Mouse (Mus musculus) intestine, postnatal 0 days (tissue): ENCODE results near the gene Olfr288. TPM values are rescaled to one million over a fixed set of nuclear protein-coding genes. Genes with fewer than 3 reads are reported as not detected.

ENCODE experiments used
- ATAC-seq: fragments of 200-750 bp; cut with Nextera tagmentation; 2 replicates; pipeline ENCODE4 v1.8.0; 2017; ENCODE audit warnings: mild to moderate bottlenecking, moderate TSS enrichment, moderate library complexity
- H3K27ac ChIP-seq: fragments of 300-500 bp; sonication (generic); 2 replicates; pipeline ENCODE4 v1.5.1; 2014; ENCODE audit warnings: mild to moderate bottlenecking, low read depth, low read length, moderate library complexity
- H3K27me3 ChIP-seq: fragments of 300-500 bp; sonication (generic); replicated peaks from 2 replicates; pipeline ENCODE4 v1.6.1; 2014; ENCODE audit warnings: low read length, mixed read lengths; ENCODE audit not compliant: control insufficient read depth, insufficient read depth
- H3K36me3 ChIP-seq: fragments of 300-500 bp; sonication (generic); 2 replicates; pipeline ENCODE4 v1.6.1; 2014; ENCODE audit warnings: mild to moderate bottlenecking, moderate library complexity; ENCODE audit not compliant: control insufficient read depth, insufficient read depth
- H3K4me1 ChIP-seq: fragments of 300-500 bp; sonication (generic); replicated peaks from 2 replicates; pipeline ENCODE4 v1.6.1; 2014; ENCODE audit warnings: antibody characterized with exemption, low read length, mixed read lengths; ENCODE audit not compliant: control insufficient read depth, insufficient read depth
- H3K4me2 ChIP-seq: fragments of 300-500 bp; sonication (generic); replicated peaks from 2 replicates; pipeline ENCODE4 v1.6.1; 2014; ENCODE audit warnings: low read depth, mild to moderate bottlenecking, moderate library complexity
- H3K4me3 ChIP-seq: fragments of 300-500 bp; sonication (generic); 2 replicates; pipeline ENCODE4 v1.5.1; 2014; ENCODE audit warnings: low read depth, low read length
- H3K9ac ChIP-seq: fragments of 300-500 bp; sonication (generic); 2 replicates; pipeline ENCODE4 v1.6.1; 2014; ENCODE audit warnings: mild to moderate bottlenecking, low read depth, low read length
- H3K9me3 ChIP-seq: fragments of 300-500 bp; sonication (generic); 2 replicates; pipeline ENCODE4 v1.6.1; 2016; ENCODE audit warnings: mixed run types; ENCODE audit not compliant: control insufficient read depth
- CTCF ChIP-seq: sonication (generic); IDR thresholded peaks from 2 replicates; pipeline ENCODE4 v1.5.1; 2016; ENCODE audit warnings: low read depth, mild to moderate bottlenecking, control low read depth, antibody characterized with exemption, moderate library complexity
- WGBS: fragments of 180-500 bp; shearing (Covaris S2); extraction: QIAGEN DNeasy Blood & Tissue Kit; methylation state at CpG from one replicate; pipeline ENCODE4 v1.1.7; 2014; 5-methylcytosine and 5-hydroxymethylcytosine counted together
- polyA plus RNA-seq: library from polyadenylated mRNA; unstranded; fragments of >200 nt; fragmentation: Nextera tagmentation; extraction: Ambion mirVana; gene quantifications from 2 replicates; pipeline ENCODE4 v1.2.1, GENCODE M21; 2015

Gene Olfr288
- polyA plus RNA-seq: not detected in 2 replicates

DNA sequence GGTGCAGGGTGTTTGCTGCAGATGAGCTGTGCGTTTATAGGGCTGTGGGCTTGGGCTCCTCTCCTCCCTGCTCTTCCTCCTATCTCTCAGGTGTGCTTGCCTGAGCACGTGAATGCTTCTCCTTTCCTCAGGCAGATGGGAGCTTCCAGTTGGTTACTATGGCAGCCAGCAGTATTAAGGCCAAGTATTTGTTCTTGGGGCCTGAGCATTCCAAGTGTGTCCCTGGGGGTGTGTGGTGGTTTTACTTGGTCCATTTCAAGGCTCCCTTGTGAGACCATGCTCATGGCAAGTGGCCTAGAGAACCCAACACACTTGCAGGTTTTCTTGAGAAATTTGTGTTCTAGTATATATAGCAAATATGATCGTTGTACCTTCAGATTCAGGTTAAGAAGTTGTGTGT lies at the start of gene Olfr288:
Gene Olfr288, minus strand, starts transcription at position 101 of the 400 bp plus-strand sequence.
- no peaks in the 10 kb centered on the region for H3K9me3 ChIP-seq
- WGBS: 53% methylated on average over 3 of the region's 3 CpGs
- no peaks in the 10 kb centered on the region for H3K27me3 ChIP-seq
- TF ChIP-seq CTCF: no peak
- no peak within 1 kb of the TSS for H3K9ac ChIP-seq
- H3K4me1 ChIP-seq: no peaks in the 10 kb centered on the region
- no peak within 1 kb of the TSS for H3K4me3 ChIP-seq
- no peaks in the 10 kb centered on the region for H3K36me3 ChIP-seq
- no peak for ATAC-seq
- no peak within 1 kb of the TSS for H3K4me2 ChIP-seq
- no peak within 1 kb of the TSS for H3K27ac ChIP-seq

DNA sequence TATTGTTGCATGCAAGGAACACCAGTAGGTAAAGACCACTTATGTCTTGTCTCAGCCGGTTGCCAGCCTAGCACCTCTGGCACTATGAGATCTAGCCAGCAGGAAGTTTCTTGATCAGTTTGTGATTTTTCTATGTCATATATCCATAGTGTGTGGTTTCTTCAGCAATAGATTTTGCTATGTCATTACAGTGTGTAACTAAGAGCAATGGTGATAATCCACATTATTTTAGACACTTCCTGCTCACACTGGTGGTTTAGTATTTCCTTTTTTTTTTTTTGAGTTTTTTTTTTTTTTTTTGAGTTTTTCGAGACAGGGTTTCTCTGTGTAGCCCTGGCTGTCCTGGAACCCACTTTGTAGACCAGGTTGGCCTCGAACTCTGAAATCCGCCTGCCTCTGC lies 40.1 kb upstream of the Olfr288 start:
- H3K9me3 ChIP-seq: no peaks in the 10 kb centered on the region
- H3K27me3 ChIP-seq: no peaks in the 10 kb centered on the region
- no peak overlapping the region for H3K4me3 ChIP-seq
- no peak overlapping the region for H3K4me2 ChIP-seq
- H3K4me1 ChIP-seq: no peaks in the 10 kb centered on the region
- H3K36me3 ChIP-seq: no peaks in the 10 kb centered on the region
- no peak for ATAC-seq
- no peak overlapping the region for H3K27ac ChIP-seq
- H3K9ac ChIP-seq: no peak overlapping the region
- WGBS: 85% methylated on average over 4 of the region's 4 CpGs
- TF ChIP-seq CTCF: no peak

DNA sequence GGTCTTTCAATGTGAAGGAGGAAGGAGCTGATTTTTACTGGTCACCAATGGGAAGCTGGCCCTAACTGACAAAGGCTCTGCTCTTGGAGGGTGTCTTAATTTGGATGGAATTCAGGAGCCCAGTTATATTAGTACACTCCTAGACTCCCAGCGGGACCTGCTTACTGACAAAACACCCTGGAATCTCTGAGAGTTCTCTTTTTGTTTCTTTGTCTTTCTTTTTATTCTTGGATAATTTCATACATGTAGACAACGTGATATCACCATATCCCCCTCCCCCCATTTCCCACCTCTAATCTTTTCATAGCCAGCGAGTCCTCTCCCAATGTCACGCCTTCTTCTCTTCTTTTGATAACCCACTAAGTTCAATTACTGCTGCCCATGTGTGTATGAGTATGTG lies 39.0 kb upstream of the Olfr288 start, which contains the start of gene Olfr286:
Gene Olfr286, minus strand, starts transcription at position 101 of the 400 bp plus-strand sequence.
- no peak for TF ChIP-seq CTCF
- Histone ChIP-seq H3K4me3 (no peak within 1 kb of the TSS), H3K27ac (no peak within 1 kb of the TSS), H3K36me3 (no peaks in the 10 kb centered on the region), H3K9me3 (no peaks in the 10 kb centered on the region), H3K4me1 (no peaks in the 10 kb centered on the region), H3K27me3 (no peaks in the 10 kb centered on the region), H3K4me2 (no peak within 1 kb of the TSS), H3K9ac (no peak within 1 kb of the TSS)
- no peak for ATAC-seq
- WGBS: 78% methylated on average over 4 of the region's 4 CpGs

DNA sequence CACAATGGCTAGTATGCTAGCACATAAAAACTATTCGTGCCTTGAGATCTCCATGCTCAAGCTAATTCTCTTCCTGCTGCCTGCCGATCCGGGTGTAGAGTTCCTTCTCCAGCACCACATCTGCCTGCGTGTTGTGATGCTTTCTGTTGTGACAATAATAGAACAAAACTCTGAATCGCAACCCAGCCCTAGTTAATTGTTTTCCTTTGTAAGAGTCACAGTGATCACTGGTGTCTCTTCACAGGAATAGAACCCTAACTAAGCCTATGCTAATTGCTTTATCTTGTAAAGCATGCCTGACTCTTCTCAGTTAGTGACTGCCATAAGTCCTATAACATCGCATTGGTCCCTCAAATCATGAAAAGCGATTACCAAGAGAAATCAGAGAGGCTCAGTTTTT lies 30.8 kb upstream of the Olfr288 start:
- H3K27ac ChIP-seq: no peak overlapping the region
- no peak for TF ChIP-seq CTCF
- H3K4me1 ChIP-seq: no peaks in the 10 kb centered on the region
- H3K9me3 ChIP-seq: no peaks in the 10 kb centered on the region
- no peaks in the 10 kb centered on the region for H3K27me3 ChIP-seq
- H3K4me2 ChIP-seq: no peak overlapping the region
- no peaks in the 10 kb centered on the region for H3K36me3 ChIP-seq
- no peak for ATAC-seq
- no peak overlapping the region for H3K9ac ChIP-seq
- no peak overlapping the region for H3K4me3 ChIP-seq
- WGBS: 74% methylated on average over 7 of the region's 7 CpGs

DNA sequence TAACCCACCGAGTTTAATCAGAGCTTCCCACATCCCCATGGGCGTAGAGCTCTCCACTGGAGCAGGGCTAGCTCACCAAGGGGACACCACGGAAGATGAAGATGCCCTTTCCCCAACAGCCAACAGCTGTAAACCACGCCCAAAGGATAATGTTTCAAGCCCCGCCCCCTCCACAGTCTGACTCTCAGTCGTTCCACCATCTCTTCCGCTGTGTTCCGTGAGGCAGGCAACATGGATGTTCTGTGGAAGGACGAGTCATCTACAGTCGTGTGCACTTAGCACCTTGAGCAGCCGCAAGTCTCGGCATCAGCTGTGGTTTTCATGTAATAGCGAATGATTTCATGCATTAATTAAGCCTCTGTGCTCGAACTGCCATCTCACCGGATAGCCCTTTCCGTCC lies 30.3 kb upstream of the Olfr288 start:
- TF ChIP-seq CTCF: no peak
- Histone ChIP-seq H3K27me3 (no peaks in the 10 kb centered on the region), H3K9ac (no peak overlapping the region), H3K4me3 (no peak overlapping the region), H3K36me3 (no peaks in the 10 kb centered on the region), H3K9me3 (no peaks in the 10 kb centered on the region), H3K27ac (no peak overlapping the region), H3K4me2 (no peak overlapping the region), H3K4me1 (no peaks in the 10 kb centered on the region)
- WGBS: 46% methylated on average over 16 of the region's 16 CpGs
- ATAC-seq: no peak

DNA sequence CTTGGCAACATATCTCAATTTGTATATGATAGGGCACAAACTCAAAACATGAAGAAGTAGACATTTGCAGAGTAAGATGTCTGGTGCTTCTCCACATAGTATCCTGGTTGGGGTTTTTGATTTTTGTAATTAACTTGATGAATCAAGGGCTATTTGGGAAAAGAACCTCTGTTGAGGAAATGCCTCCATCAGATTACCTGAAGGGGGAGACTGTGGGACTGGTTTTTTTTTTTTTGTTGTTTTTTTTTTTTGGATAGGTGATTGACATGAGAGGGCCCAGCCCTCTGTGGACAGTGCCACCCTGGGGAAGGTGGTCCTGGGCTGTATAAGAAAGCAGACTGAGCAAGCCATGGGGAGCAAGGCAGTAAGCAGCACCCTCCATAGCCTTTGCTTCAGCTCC lies 27.0 kb upstream of the Olfr288 start:
- Histone ChIP-seq H3K4me1 (no peaks in the 10 kb centered on the region), H3K4me3 (no peak overlapping the region), H3K27me3 (no peaks in the 10 kb centered on the region), H3K9ac (no peak overlapping the region), H3K36me3 (no peaks in the 10 kb centered on the region), H3K9me3 (no peaks in the 10 kb centered on the region), H3K4me2 (no peak overlapping the region), H3K27ac (no peak overlapping the region)
- no peak for TF ChIP-seq CTCF
- ATAC-seq: no peak

DNA sequence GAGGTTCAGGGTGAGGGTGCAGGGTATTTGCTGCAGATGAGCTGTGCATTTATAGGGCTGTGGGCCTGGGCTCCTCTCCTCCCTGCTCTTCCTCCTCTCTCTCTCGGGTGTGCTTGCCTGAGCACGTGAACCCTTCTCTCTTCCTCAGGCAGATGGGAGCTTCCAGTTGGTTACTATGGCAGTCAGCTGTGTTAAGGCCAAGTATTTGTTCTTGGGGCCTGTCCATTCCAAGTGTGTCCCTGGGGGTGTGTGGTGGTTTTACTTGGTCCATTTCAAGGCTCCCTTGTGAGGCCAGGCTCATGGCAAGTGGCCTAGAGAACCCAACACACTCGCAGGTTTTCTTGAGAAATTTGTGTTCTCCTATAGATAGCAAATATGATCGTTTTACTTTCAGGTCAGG lies 25.5 kb upstream of the Olfr288 start, which contains the start of the genes Gm44579 and Olfr287:
Gene Gm44579, minus strand, starts transcription at position 101 of the 400 bp plus-strand sequence.
Gene Olfr287, minus strand, starts transcription at position 180 of the 400 bp plus-strand sequence.
- no peaks in the 10 kb centered on the region for H3K27me3 ChIP-seq
- WGBS: 62% methylated on average over 4 of the region's 4 CpGs
- H3K4me2 ChIP-seq: no peak within 1 kb of the TSS
- H3K9me3 ChIP-seq: no peaks in the 10 kb centered on the region
- no peaks in the 10 kb centered on the region for H3K36me3 ChIP-seq
- no peak for TF ChIP-seq CTCF
- no peak within 1 kb of the TSS for H3K27ac ChIP-seq
- H3K4me1 ChIP-seq: no peaks in the 10 kb centered on the region
- H3K9ac ChIP-seq: no peak within 1 kb of the TSS
- ATAC-seq: no peak
- no peak within 1 kb of the TSS for H3K4me3 ChIP-seq
